Mouse (Mus musculus) megakaryocyte, embryonic 14.5 days (primary cell): ENCODE measurements around the gene Cox16. TPM values are rescaled to one million over a fixed set of nuclear protein-coding genes. Genes with fewer than 3 reads are reported as not detected.
"Not testable (repeated sequence)": the region's sequence is repeated elsewhere in the genome, so short reads cannot be mapped to it uniquely, and the experiment has no call there.

Experiments
- H3K27me3 ChIP-seq: replicated peaks from 2 replicates; pipeline ENCODE3; 2012; ENCODE audit warnings: inconsistent platforms
- H3K36me3 ChIP-seq: replicated peaks from 2 replicates; pipeline ENCODE3; 2012; ENCODE audit warnings: low read length, inconsistent platforms, mixed read lengths
- H3K4me1 ChIP-seq: 2 replicates; pipeline ENCODE4 v1.6.1; 2012; ENCODE audit warnings: inconsistent platforms
- H3K4me3 ChIP-seq: replicated peaks from 2 replicates; pipeline ENCODE3; 2012; ENCODE audit warnings: moderate library complexity, mild to moderate bottlenecking, inconsistent platforms
- H3K9me3 ChIP-seq: 2 replicates; pipeline ENCODE4 v1.6.1; 2012; ENCODE audit warnings: inconsistent platforms
- FLI1 ChIP-seq: IDR thresholded peaks from 2 replicates; pipeline ENCODE4 v1.6.1; 2012; ENCODE audit warnings: low read length, inconsistent platforms, mixed read lengths
- GATA1 ChIP-seq: IDR thresholded peaks from 3 replicates; pipeline ENCODE4 v1.6.1; 2012; ENCODE audit warnings: mixed read lengths, low read length, inconsistent platforms, borderline replicate concordance
- polyA plus RNA-seq: library from polyadenylated mRNA; stranded (reverse); fragments of >175 nt; gene quantifications from 2 replicates; pipeline ENCODE4 v1.2.3, GENCODE M21; 2012; ENCODE audit warnings: low replicate concordance; ENCODE audit not compliant: insufficient read depth

Gene Cox16
- polyA plus RNA-seq: 5.6 and 18.0 TPM in 2 replicates

GRCm38 (mm10) chr12:81484727-81485191 lies at the start of gene Cox16:
TSS of gene Cox16 (minus strand) at chr12:81485127.
- TF ChIP-seq GATA1 (no peak; the same call in 2 of the 3 replicates), FLI1 (no peak)
- Histone ChIP-seq H3K9me3 (no peaks in the 10 kb centered on the region), H3K4me3 (peak within 1 kb of the TSS; percentile 94), H3K27me3 (no peaks in the 10 kb centered on the region), H3K4me1 (peaks cover 9% of the 10 kb centered on the region), H3K36me3 (no peaks in the 10 kb centered on the region)

- Histone ChIP-seq H3K36me3 (no peaks in the 10 kb centered on the region), H3K9me3 (no peaks in the 10 kb centered on the region), H3K4me1 (peaks cover 15% of the 10 kb centered on the region), H3K27me3 (no peaks in the 10 kb centered on the region), H3K4me3 (peak overlapping the region; percentile 97)
- no peak for TF ChIP-seq FLI1
- TF ChIP-seq GATA1: no peak
Measured at GRCm38 (mm10) chr12:81533029-81533419, 48.1 kb upstream of the Cox16 start.

- no peaks in the 10 kb centered on the region for H3K9me3 ChIP-seq
- H3K27me3 ChIP-seq: no peaks in the 10 kb centered on the region
- H3K4me1 ChIP-seq: peaks cover 15% of the 10 kb centered on the region
- no peaks in the 10 kb centered on the region for H3K36me3 ChIP-seq
- peak; percentile 51; the same call in 1 of the 2 replicates for TF ChIP-seq FLI1
- no peak for TF ChIP-seq GATA1
- H3K4me3 ChIP-seq: peak within 1 kb of the TSS; percentile 97
Measured at GRCm38 (mm10) chr12:81532316-81533028, 47.5 kb upstream of the Cox16 start, which contains the start of the genes Gm20498 and Synj2bp. TSS of gene Gm20498 (minus strand) at chr12:81532905. TSS of gene Synj2bp (minus strand) at chr12:81532911.

GRCm38 (mm10) chr12:81530587-81530986 lies 45.7 kb upstream of the Cox16 start:
- not testable (repeated sequence) for H3K4me3 ChIP-seq, H3K27me3 ChIP-seq, H3K36me3 ChIP-seq, H3K9me3 ChIP-seq
- peaks cover 25% of the 10 kb centered on the region for H3K4me1 ChIP-seq

GRCm38 (mm10) chr12:81496906-81497305 lies 12.0 kb upstream of the Cox16 start:
- not testable (repeated sequence) for H3K4me1 ChIP-seq, H3K4me3 ChIP-seq, H3K27me3 ChIP-seq
- H3K36me3 ChIP-seq: peaks cover 16% of the 10 kb centered on the region
- H3K9me3 ChIP-seq: peaks cover 14% of the 10 kb centered on the region

GRCm38 (mm10) chr12:81490491-81490890 lies 5.6 kb upstream of the Cox16 start:
- peaks cover 8% of the 10 kb centered on the region for H3K9me3 ChIP-seq
- H3K27me3 ChIP-seq: no peaks in the 10 kb centered on the region
- peaks cover 10% of the 10 kb centered on the region for H3K36me3 ChIP-seq
- TF ChIP-seq GATA1: no peak
- no peak for TF ChIP-seq FLI1
- peaks cover 8% of the 10 kb centered on the region for H3K4me1 ChIP-seq
- no peak overlapping the region for H3K4me3 ChIP-seq

- Histone ChIP-seq H3K36me3 (no peaks in the 10 kb centered on the region), H3K4me1 (peaks cover 12% of the 10 kb centered on the region), H3K27me3 (no peaks in the 10 kb centered on the region), H3K4me3 (peak overlapping the region; percentile 94), H3K9me3 (no peaks in the 10 kb centered on the region)
- TF ChIP-seq FLI1 (no peak), GATA1 (no peak)
Measured at GRCm38 (mm10) chr12:81485311-81485710, 384 bp upstream of the Cox16 start.

GRCm38 (mm10) chr12:81484212-81484611 lies 715 bp downstream of the Cox16 start:
- no peaks in the 10 kb centered on the region for H3K9me3 ChIP-seq
- peak overlapping the region; percentile 94 for H3K4me3 ChIP-seq
- H3K27me3 ChIP-seq: no peaks in the 10 kb centered on the region
- TF ChIP-seq FLI1: no peak
- TF ChIP-seq GATA1: no peak
- H3K36me3 ChIP-seq: peaks cover 3% of the 10 kb centered on the region
- H3K4me1 ChIP-seq: peaks cover 3% of the 10 kb centered on the region

- H3K27me3 ChIP-seq: no peaks in the 10 kb centered on the region
- H3K4me1 ChIP-seq: peaks cover 3% of the 10 kb centered on the region
- no peak for TF ChIP-seq GATA1
- H3K36me3 ChIP-seq: peaks cover 3% of the 10 kb centered on the region
- H3K4me3 ChIP-seq: peak overlapping the region; percentile 94
- no peaks in the 10 kb centered on the region for H3K9me3 ChIP-seq
Measured at GRCm38 (mm10) chr12:81483656-81484055, 1.3 kb downstream of the Cox16 start.

GRCm38 (mm10) chr12:81459051-81459450 lies 25.9 kb downstream of the Cox16 start:
- peaks cover 25% of the 10 kb centered on the region for H3K9me3 ChIP-seq
- H3K4me3 ChIP-seq, H3K4me1 ChIP-seq, H3K27me3 ChIP-seq, H3K36me3 ChIP-seq: not testable (repeated sequence)

- H3K27me3 ChIP-seq, H3K4me3 ChIP-seq, H3K36me3 ChIP-seq, H3K4me1 ChIP-seq: not testable (repeated sequence)
- H3K9me3 ChIP-seq: peaks cover 17% of the 10 kb centered on the region
Measured at GRCm38 (mm10) chr12:81438985-81439384, 45.9 kb downstream of the Cox16 start.

GRCm38 (mm10) chr12:81434778-81435177 lies 50.1 kb downstream of the Cox16 start:
- H3K9me3 ChIP-seq: peaks cover 38% of the 10 kb centered on the region
- not testable (repeated sequence) for H3K36me3 ChIP-seq, H3K27me3 ChIP-seq, H3K4me1 ChIP-seq, H3K4me3 ChIP-seq
